Mouse (Mus musculus): ENCODE data around the gene Olfr196.

- TF ChIP-seq POLR2A (IDR thresholded peaks at IDR 0.05; ENCODE audit: borderline replicate concordance, insufficient read depth, low read length): no peak
- TF ChIP-seq CTCF (IDR thresholded peaks at IDR 0.05; ENCODE audit: borderline replicate concordance, insufficient read depth, low read depth, low read length): no peak
Measured at GRCm38 (mm10) chr16:59120969-59121368, 49.3 kb downstream of the Olfr196 start, which contains the start of gene Olfr194.

Measured in cerebellum, adult 2 months (tissue).